Mouse (Mus musculus) heart, embryonic 14.5 days (tissue): Measurements from ENCODE around the gene Clasrp. TPM values are rescaled to one million over a fixed set of nuclear protein-coding genes. Genes with fewer than 3 reads are reported as not detected.

Source experiments
- ATAC-seq: fragments of 200-750 bp; cut with Nextera tagmentation; 2 replicates; pipeline ENCODE4 v1.8.0; 2017; ENCODE audit warnings: low read depth, moderate TSS enrichment; ENCODE audit not compliant: insufficient number of reproducible peaks, insufficient read depth, low FRiP score
- H3K27ac ChIP-seq, 2 experiments: fragments of 200-500 bp in 1 of 2; fragments of 300-500 bp in 1 of 2; sonication (generic) in 1 of 2; replicated peaks in 1 of 2; 2 replicates each; pipeline ENCODE4 v1.5.1; 2012 to 2014; ENCODE audit warnings: low read depth in 2 of 2, low read length in 2 of 2, control low read depth in 1 of 2, mild to moderate bottlenecking in 1 of 2, mixed read lengths in 1 of 2; ENCODE audit not compliant: control insufficient read depth in 1 of 2, insufficient read depth in 1 of 2
- H3K27me3 ChIP-seq: fragments of 300-500 bp; sonication (generic); 2 replicates; pipeline ENCODE4 v1.6.1; 2014; ENCODE audit warnings: mild to moderate bottlenecking, low read length, control low read depth; ENCODE audit not compliant: control insufficient read depth, insufficient read depth
- H3K36me3 ChIP-seq: fragments of 300-500 bp; sonication (generic); 2 replicates; pipeline ENCODE4 v1.6.1; 2014; ENCODE audit warnings: mild to moderate bottlenecking, control low read depth, low read length, mixed read lengths; ENCODE audit not compliant: control insufficient read depth, insufficient read depth
- H3K4me1 ChIP-seq, 2 experiments: fragments of 200-500 bp in 1 of 2; fragments of 300-500 bp in 1 of 2; sonication (generic) in 1 of 2; 2 replicates each; pipeline ENCODE4 v1.6.1; 2012 to 2014; ENCODE audit warnings: low read length in 2 of 2, control low read depth in 1 of 2, mixed read lengths in 1 of 2; ENCODE audit not compliant: control insufficient read depth in 2 of 2, insufficient read depth in 2 of 2
- H3K4me2 ChIP-seq: fragments of 300-500 bp; sonication (generic); 2 replicates; pipeline ENCODE4 v1.6.1; 2014; ENCODE audit warnings: mild to moderate bottlenecking, low read length
- H3K4me3 ChIP-seq, 2 experiments: fragments of 200-500 bp in 1 of 2; fragments of 300-500 bp in 1 of 2; sonication (generic) in 1 of 2; 2 replicates each; pipeline ENCODE4 v1.5.1; 2012 to 2014; ENCODE audit warnings: low read length in 2 of 2, mild to moderate bottlenecking in 2 of 2, control low read depth in 1 of 2, low read depth in 1 of 2, moderate library complexity in 1 of 2; ENCODE audit not compliant: control insufficient read depth in 1 of 2, insufficient read depth in 1 of 2
- H3K9ac ChIP-seq: fragments of 300-500 bp; sonication (generic); 2 replicates; pipeline ENCODE4 v1.6.1; 2014; ENCODE audit warnings: mild to moderate bottlenecking, low read length
- H3K9me3 ChIP-seq: fragments of 300-500 bp; sonication (generic); 2 replicates; pipeline ENCODE4 v1.6.1; 2016; ENCODE audit warnings: low read length, control low read depth; ENCODE audit not compliant: control insufficient read depth
- WGBS: fragments of 180-500 bp; shearing (Covaris S2); extraction: QIAGEN DNeasy Blood & Tissue Kit; methylation state at CpG from one replicate; pipeline ENCODE4 v1.1.7; 2014; 5-methylcytosine and 5-hydroxymethylcytosine counted together
- polyA plus RNA-seq: library from polyadenylated mRNA; unstranded; fragments of >200 nt; fragmentation: Nextera tagmentation; extraction: Ambion mirVana; gene quantifications from 2 replicates; pipeline ENCODE4 v1.2.1, GENCODE M21; 2014

The Clasrp gene
- polyA plus RNA-seq, 1 experiment from 2014 or later: 29.2 TPM

DNA sequence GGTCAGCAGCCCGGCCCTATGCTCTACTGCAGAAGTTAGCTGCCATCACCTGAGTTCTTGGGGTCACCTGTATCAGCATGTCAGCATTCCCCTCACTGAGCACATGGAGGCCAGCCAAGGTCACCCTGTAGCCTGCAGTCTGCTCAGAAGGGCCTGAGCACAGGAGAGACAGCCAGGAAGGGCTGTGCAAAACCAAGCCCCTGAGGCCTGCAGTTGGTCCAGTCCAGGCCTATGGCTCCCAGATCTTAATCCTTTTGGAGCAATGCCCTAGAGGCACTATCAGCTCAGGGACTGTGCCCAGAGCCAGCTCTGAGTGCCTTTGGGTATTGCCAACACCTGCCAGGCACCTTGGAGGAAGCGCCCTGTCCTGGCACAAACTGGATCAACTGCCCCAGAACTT lies 47.2 kb downstream of the Clasrp start:
- no peaks in the 10 kb centered on the region for H3K27me3 ChIP-seq
- H3K9ac ChIP-seq: peak overlapping the region; percentile 44
- ATAC-seq: no peak
- 88% methylated on average over 2 of the region's 2 CpGs for WGBS
- peaks cover 21 to 60% of the 10 kb centered on the region in 2 experiments for H3K4me1 ChIP-seq
- H3K9me3 ChIP-seq: no peaks in the 10 kb centered on the region
- H3K4me3 ChIP-seq: no peak overlapping the region
- H3K4me2 ChIP-seq: no peak overlapping the region
- peaks cover 37% of the 10 kb centered on the region for H3K36me3 ChIP-seq
- H3K27ac ChIP-seq: peak overlapping the region; percentile 33 to 35; a peak in 3 of 4 replicates

- no peak overlapping the region for H3K4me2 ChIP-seq
- no peaks in the 10 kb centered on the region for H3K9me3 ChIP-seq
- no peak overlapping the region for H3K9ac ChIP-seq
- WGBS: 71% methylated on average over 1 of the region's 1 CpGs
- H3K27me3 ChIP-seq: no peaks in the 10 kb centered on the region
- H3K4me3 ChIP-seq: no peak overlapping the region
- no peak for ATAC-seq
- no peak overlapping the region for H3K27ac ChIP-seq
- peaks cover 39% of the 10 kb centered on the region for H3K36me3 ChIP-seq
- H3K4me1 ChIP-seq: peaks cover 10 to 43% of the 10 kb centered on the region in 2 experiments
Measured at GRCm38 (mm10) chr7:19554168-19554567, 50.1 kb downstream of the Clasrp start.

DNA sequence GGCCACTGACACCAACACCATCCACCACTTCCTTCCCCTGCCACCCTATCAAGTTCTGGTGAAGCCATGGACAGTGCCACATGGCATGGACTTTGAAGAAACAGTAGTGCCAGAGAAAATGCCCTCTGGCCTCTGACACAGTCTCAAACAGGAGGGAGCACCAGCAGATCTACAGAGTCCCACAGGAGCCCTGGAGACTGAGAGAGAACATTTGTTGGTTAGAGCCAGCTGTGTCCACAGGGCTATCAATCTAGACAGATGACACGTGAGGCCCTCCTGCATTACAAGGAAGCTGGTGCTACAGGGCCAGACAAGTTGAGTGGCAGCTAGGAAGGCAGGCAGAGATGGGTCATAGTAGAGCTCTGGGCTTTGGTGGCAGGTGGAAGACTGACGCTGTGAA lies 51.8 kb downstream of the Clasrp start:
- Histone ChIP-seq H3K4me1 (peaks cover 9 to 26% of the 10 kb centered on the region in 2 experiments; a peak in 3 of 4 replicates), H3K9me3 (no peaks in the 10 kb centered on the region), H3K4me3 (no peak overlapping the region), H3K27me3 (no peaks in the 10 kb centered on the region), H3K36me3 (peaks cover 32% of the 10 kb centered on the region), H3K27ac (no peak overlapping the region), H3K4me2 (no peak overlapping the region), H3K9ac (0 out of 2 replicates have a peak overlapping the region, but pooled peaks have one; percentile 14)
- ATAC-seq: no peak
- WGBS: 33% methylated on average over 2 of the region's 2 CpGs

DNA sequence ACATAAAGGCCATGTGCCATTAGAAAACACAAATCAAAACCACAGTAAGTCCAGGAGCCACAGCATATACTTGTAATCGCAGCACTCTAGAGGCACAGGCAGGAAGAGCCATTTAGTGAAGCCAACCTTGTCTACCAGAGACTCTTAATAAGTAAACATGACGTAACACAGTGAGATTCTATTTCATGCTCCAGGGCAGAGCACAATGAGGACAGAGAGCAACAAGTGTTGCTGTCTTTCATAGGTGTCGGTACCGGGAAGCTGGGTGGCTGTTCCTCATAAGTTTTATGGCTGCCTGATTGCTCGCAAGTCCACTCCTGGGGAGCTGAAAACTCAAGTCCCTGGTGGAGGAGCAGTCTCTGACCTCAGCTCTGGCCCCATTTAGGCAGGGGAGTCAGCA lies 52.7 kb downstream of the Clasrp start:
- H3K9ac ChIP-seq: no peak overlapping the region
- no peaks in the 10 kb centered on the region for H3K9me3 ChIP-seq
- ATAC-seq: no peak
- H3K4me3 ChIP-seq: no peak overlapping the region
- no peak overlapping the region for H3K27ac ChIP-seq
- 85% methylated on average over 5 of the region's 5 CpGs for WGBS
- H3K4me2 ChIP-seq: no peak overlapping the region
- peaks cover 32% of the 10 kb centered on the region for H3K36me3 ChIP-seq
- H3K27me3 ChIP-seq: no peaks in the 10 kb centered on the region
- peaks cover 2 to 23% of the 10 kb centered on the region in 2 experiments; a peak in 3 of 4 replicates for H3K4me1 ChIP-seq

- WGBS: 77% methylated on average over 10 of the region's 10 CpGs
- no peak overlapping the region for H3K4me3 ChIP-seq
- peaks cover 2 to 27% of the 10 kb centered on the region in 2 experiments; a peak in 3 of 4 replicates for H3K4me1 ChIP-seq
- no peak overlapping the region for H3K9ac ChIP-seq
- H3K9me3 ChIP-seq: no peaks in the 10 kb centered on the region
- no peaks in the 10 kb centered on the region for H3K27me3 ChIP-seq
- H3K36me3 ChIP-seq: peaks cover 21% of the 10 kb centered on the region
- H3K27ac ChIP-seq: no peak overlapping the region
- no peak for ATAC-seq
- no peak overlapping the region for H3K4me2 ChIP-seq
Measured at GRCm38 (mm10) chr7:19549394-19549793, 54.9 kb downstream of the Clasrp start.

DNA sequence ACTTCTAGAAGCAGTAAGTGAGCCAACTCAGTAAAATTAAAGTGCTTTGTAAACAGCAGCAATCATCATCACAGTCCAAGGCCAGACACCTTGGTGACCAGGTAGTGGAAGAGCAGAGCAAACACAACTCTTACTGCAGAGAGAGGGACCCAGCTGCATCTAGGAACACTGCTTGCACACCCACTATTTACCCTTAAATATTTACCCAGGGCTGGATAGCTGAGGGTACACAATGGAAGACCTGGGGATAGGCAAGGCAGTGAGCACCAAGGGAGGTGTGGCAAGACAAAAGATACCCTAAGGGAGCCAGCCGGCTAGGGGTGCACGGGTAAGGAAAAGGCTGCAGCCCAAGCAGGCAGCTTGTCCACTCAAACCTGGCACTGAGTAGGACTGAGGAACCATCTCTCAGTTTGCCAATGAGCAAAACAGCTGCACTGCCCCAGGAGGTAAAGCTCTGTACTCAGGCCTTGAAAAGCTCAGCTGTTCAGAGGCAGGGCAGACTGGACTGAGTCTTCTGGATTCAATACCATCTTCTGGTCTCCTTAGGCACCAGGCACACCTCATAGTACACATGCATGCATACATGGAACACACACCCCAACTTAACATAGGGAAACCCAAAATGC lies 56.8 kb downstream of the Clasrp start:
- ATAC-seq: no peak
- 83% methylated on average over 2 of the region's 2 CpGs for WGBS
- no peaks in the 10 kb centered on the region for H3K27me3 ChIP-seq
- no peaks in the 10 kb centered on the region for H3K9me3 ChIP-seq
- H3K4me2 ChIP-seq: no peak overlapping the region
- no peak overlapping the region for H3K9ac ChIP-seq
- H3K4me3 ChIP-seq: no peak overlapping the region
- peaks cover 4 to 33% of the 10 kb centered on the region in 2 experiments for H3K4me1 ChIP-seq
- H3K36me3 ChIP-seq: 0 out of 2 replicates have a peak, but pooled peaks cover 4% of the 10 kb centered on the region
- no peak overlapping the region for H3K27ac ChIP-seq

- no peaks in the 10 kb centered on the region for H3K27me3 ChIP-seq
- ATAC-seq: no peak
- H3K4me2 ChIP-seq: no peak overlapping the region
- H3K36me3 ChIP-seq: no peaks in the 10 kb centered on the region
- no peak overlapping the region for H3K4me3 ChIP-seq
- H3K9me3 ChIP-seq: no peaks in the 10 kb centered on the region
- H3K9ac ChIP-seq: no peak overlapping the region
- peaks cover 12 to 44% of the 10 kb centered on the region in 2 experiments for H3K4me1 ChIP-seq
- 31% methylated on average over 3 of the region's 3 CpGs for WGBS
- H3K27ac ChIP-seq: no peak overlapping the region
Measured at GRCm38 (mm10) chr7:19546007-19546406, 58.3 kb downstream of the Clasrp start.

GRCm38 (mm10) chr7:19543584-19543983 lies 60.7 kb downstream of the Clasrp start:
- no peaks in the 10 kb centered on the region for H3K27me3 ChIP-seq
- peaks cover 12 to 44% of the 10 kb centered on the region in 2 experiments for H3K4me1 ChIP-seq
- no peak overlapping the region for H3K9ac ChIP-seq
- no peaks in the 10 kb centered on the region for H3K9me3 ChIP-seq
- no peaks in the 10 kb centered on the region for H3K36me3 ChIP-seq
- no peak for ATAC-seq
- H3K27ac ChIP-seq: no peak overlapping the region
- 38% methylated on average over 6 of the region's 6 CpGs for WGBS
- no peak overlapping the region for H3K4me3 ChIP-seq
- no peak overlapping the region for H3K4me2 ChIP-seq
